Mouse (Mus musculus) hindbrain, postnatal 0 days (tissue): ENCODE measurements around the gene Gtf3c6. TPM values are rescaled to one million over a fixed set of nuclear protein-coding genes. Genes with fewer than 3 reads are reported as not detected.
A peak's percentile ranks its signal among the peaks of the same experiment; 100 is the strongest.

ENCODE experiments used
- ATAC-seq: fragments of 200-750 bp; cut with Nextera tagmentation; 2 replicates; pipeline ENCODE4 v1.8.0; 2017; ENCODE audit warnings: mild to moderate bottlenecking, moderate TSS enrichment, moderate library complexity
- DNase-seq: peaks from one replicate; pipeline ENCODE4 v3.0.0-alpha.2; 2015; ENCODE audit warnings: low spot score
- H3K27ac ChIP-seq: fragments of 300-500 bp; sonication (generic); 2 replicates; pipeline ENCODE4 v1.5.1; 2014; ENCODE audit warnings: mild to moderate bottlenecking
- H3K27me3 ChIP-seq: fragments of 300-500 bp; sonication (generic); 2 replicates; pipeline ENCODE4 v1.6.1; 2014; ENCODE audit warnings: low read length, mixed read lengths; ENCODE audit not compliant: insufficient read depth
- H3K36me3 ChIP-seq: fragments of 300-500 bp; sonication (generic); 2 replicates; pipeline ENCODE4 v1.6.1; 2014; ENCODE audit warnings: low read length, mixed read lengths; ENCODE audit not compliant: insufficient read depth
- H3K4me1 ChIP-seq: fragments of 300-500 bp; sonication (generic); 2 replicates; pipeline ENCODE4 v1.6.1; 2014; ENCODE audit warnings: antibody characterized with exemption, low read length, mixed read lengths; ENCODE audit not compliant: insufficient read depth
- H3K4me2 ChIP-seq: fragments of 300-500 bp; sonication (generic); 2 replicates; pipeline ENCODE4 v1.6.1; 2014; ENCODE audit warnings: low read depth, mild to moderate bottlenecking, low read length, moderate library complexity, mixed read lengths
- H3K4me3 ChIP-seq: fragments of 300-500 bp; sonication (generic); 2 replicates; pipeline ENCODE4 v1.5.1; 2014; ENCODE audit warnings: low read length
- H3K9ac ChIP-seq: fragments of 300-500 bp; sonication (generic); replicated peaks from 2 replicates; pipeline ENCODE4 v1.6.1; 2014; ENCODE audit warnings: mild to moderate bottlenecking, low read length, moderate library complexity, mixed read lengths
- H3K9me3 ChIP-seq: fragments of 300-500 bp; sonication (generic); 2 replicates; pipeline ENCODE4 v1.6.1; 2016; ENCODE audit warnings: low read length, mixed read lengths
- CTCF ChIP-seq: IDR thresholded peaks from 2 replicates; pipeline ENCODE4 v1.5.1; 2016; ENCODE audit warnings: antibody characterized with exemption, control low read depth, low read depth
- WGBS: fragments of 180-500 bp; shearing (Covaris S2); extraction: QIAGEN DNeasy Blood & Tissue Kit; methylation state at CpG from one replicate; pipeline ENCODE4 v1.1.7; 2014; 5-methylcytosine and 5-hydroxymethylcytosine counted together
- polyA plus RNA-seq: library from polyadenylated mRNA; unstranded; fragments of >200 nt; fragmentation: Nextera tagmentation; extraction: Ambion mirVana; gene quantifications from 2 replicates; pipeline ENCODE4 v1.2.1, GENCODE M21; 2015
- total RNA-seq: library from RNA; depleted of rRNA; stranded (reverse); fragments of >200 nt; gene quantifications from 2 replicates; pipeline ENCODE4 v1.2.3, GENCODE M21; 2014

Gene Gtf3c6
- total and polyA plus RNA-seq, 2 experiments from 2014 or later, result 26.8 to 59.4 TPM

DNA sequence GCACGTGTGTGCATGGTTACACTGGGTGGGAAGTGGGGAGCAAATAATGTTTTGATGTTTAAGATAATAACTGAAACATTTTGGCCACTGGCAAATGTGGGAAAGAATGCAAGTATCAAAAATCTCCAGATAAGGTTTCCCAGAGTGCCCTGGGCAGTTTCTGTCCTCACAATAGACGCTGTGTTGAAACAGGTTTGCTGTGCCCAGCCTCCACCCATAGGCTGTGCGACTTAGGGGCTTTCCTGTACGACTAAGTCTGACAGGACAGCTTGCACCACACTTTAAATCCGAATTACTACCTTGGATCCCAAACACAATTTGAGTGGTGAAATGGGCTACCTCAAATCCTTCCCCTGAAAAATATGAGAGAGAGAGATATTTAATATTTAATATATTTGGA lies 20.4 kb upstream of the Gtf3c6 start:
- H3K4me1 ChIP-seq, result no peaks in the 10 kb centered on the region
- no peaks in the 10 kb centered on the region for H3K36me3 ChIP-seq
- H3K27ac ChIP-seq, result no peak overlapping the region
- H3K9me3 ChIP-seq, result no peaks in the 10 kb centered on the region
- H3K27me3 ChIP-seq, result no peaks in the 10 kb centered on the region
- DNase-seq (no peak), ATAC-seq (no peak)
- TF ChIP-seq CTCF, result no peak
- 72% methylated on average over 5 of the region's 5 CpGs for WGBS
- no peak overlapping the region for H3K4me2 ChIP-seq
- H3K9ac ChIP-seq, result no peak overlapping the region
- no peak overlapping the region for H3K4me3 ChIP-seq

DNA sequence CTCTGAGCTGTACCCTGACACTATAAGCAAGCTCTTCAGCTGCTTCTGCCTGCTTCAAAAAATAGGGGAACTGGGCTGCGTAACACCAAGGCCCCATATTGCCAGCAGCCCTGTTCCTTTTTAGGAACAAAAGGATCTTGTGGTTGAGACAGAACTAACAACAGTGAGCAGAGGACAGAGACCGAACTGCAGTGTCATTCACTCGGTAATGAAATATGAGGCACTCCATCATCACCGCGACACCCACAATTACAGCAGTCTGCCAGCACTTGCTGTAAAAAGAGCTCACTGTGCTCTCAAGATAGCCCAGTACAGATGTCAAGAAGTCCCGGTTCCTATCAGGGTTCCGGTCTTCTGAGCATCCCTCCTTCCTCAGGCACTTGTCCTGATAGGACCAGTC lies 18.1 kb upstream of the Gtf3c6 start:
- Histone ChIP-seq H3K9ac (no peak overlapping the region), H3K27ac (no peak overlapping the region), H3K4me2 (no peak overlapping the region), H3K4me3 (no peak overlapping the region), H3K36me3 (no peaks in the 10 kb centered on the region), H3K9me3 (no peaks in the 10 kb centered on the region), H3K4me1 (no peaks in the 10 kb centered on the region), H3K27me3 (no peaks in the 10 kb centered on the region)
- WGBS, result 70% methylated on average over 7 of the region's 7 CpGs
- no peak for TF ChIP-seq CTCF
- no peak for DNase-seq
- no peak for ATAC-seq

DNA sequence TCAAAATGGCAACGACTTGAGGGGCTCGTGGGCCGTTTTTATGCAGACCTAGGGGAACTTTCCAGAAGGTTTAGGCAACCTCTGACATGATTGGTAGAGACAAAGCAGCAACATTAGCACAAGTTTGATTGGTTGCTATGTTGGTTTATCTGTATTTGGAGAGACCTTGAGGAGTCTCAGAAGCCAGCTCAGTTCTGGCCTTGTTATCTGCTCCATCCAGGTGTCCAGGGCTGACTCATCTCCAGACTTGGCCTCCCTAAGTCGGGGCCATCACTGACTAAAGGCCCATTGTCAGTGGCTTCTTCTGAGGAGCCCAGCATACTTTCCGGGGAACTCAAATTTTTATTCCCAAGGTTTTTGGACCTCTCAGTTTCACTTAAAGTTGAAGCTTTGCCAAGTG lies 16.0 kb upstream of the Gtf3c6 start:
- no peak overlapping the region for H3K9ac ChIP-seq
- no peaks in the 10 kb centered on the region for H3K4me1 ChIP-seq
- H3K27ac ChIP-seq, result no peak overlapping the region
- 82% methylated on average over 5 of the region's 5 CpGs for WGBS
- no peak for TF ChIP-seq CTCF
- H3K36me3 ChIP-seq, result no peaks in the 10 kb centered on the region
- H3K9me3 ChIP-seq, result no peaks in the 10 kb centered on the region
- DNase-seq, result no peak
- ATAC-seq, result no peak
- no peak overlapping the region for H3K4me2 ChIP-seq
- no peak overlapping the region for H3K4me3 ChIP-seq
- no peaks in the 10 kb centered on the region for H3K27me3 ChIP-seq

DNA sequence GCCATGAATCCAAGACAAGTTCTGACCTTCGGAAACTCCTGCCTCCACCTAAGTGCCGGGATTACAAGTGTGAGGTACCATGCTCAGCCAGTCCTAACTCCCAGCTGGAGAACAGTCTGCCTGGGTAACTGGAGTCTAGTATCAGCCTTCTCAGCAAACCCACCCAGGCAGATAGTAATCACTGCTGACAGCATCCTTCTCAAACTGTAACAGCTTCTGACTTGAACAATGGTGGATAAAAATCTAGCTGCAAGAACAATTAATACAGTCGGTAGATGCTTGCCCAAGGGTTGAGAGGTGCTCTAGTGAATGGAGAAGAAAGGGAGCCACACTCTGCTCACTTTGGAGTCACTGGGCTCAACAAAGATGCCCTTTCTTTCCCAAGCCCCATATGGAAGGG lies 13.3 kb upstream of the Gtf3c6 start:
- Histone ChIP-seq H3K27me3 (no peaks in the 10 kb centered on the region), H3K9ac (no peak overlapping the region), H3K27ac (no peak overlapping the region), H3K36me3 (no peaks in the 10 kb centered on the region), H3K4me1 (no peaks in the 10 kb centered on the region), H3K4me3 (no peak overlapping the region), H3K4me2 (no peak overlapping the region), H3K9me3 (no peaks in the 10 kb centered on the region)
- no peak for TF ChIP-seq CTCF
- WGBS, result 82% methylated on average over 3 of the region's 3 CpGs
- ATAC-seq (no peak), DNase-seq (no peak)

DNA sequence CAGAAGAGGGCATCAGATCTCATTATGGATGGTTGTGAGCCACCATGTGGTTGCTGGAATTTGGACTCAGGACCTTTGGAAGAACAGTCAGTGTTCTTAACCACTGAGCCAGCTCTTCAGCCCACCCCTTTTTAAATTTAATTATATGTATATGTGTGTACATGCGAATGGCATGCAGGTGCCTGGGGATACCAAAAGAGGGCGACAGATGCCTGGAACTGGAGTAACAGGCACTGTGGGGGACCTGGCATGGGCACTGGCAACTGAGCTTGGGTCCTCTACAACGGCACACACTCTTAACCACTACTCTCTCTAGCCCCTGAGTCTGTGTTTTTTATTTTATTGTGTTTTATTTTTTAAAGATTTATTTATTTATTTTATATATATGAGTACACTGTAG lies 7.0 kb upstream of the Gtf3c6 start:
- Histone ChIP-seq H3K36me3 (no peaks in the 10 kb centered on the region), H3K4me3 (no peak overlapping the region), H3K27me3 (no peaks in the 10 kb centered on the region), H3K27ac (no peak overlapping the region), H3K9ac (no peak overlapping the region), H3K4me2 (no peak overlapping the region), H3K4me1 (no peaks in the 10 kb centered on the region), H3K9me3 (no peaks in the 10 kb centered on the region)
- 84% methylated on average over 3 of the region's 3 CpGs for whole genome bisulfite sequencing
- no peak for ATAC-seq
- TF ChIP-seq CTCF, result 0 out of 2 replicates have a peak, but pooled peaks have one; percentile 6
- no peak for DNase-seq

- no peak overlapping the region for H3K4me3 ChIP-seq
- H3K4me1 ChIP-seq, result no peaks in the 10 kb centered on the region
- H3K9ac ChIP-seq, result no peak overlapping the region
- H3K36me3 ChIP-seq, result no peaks in the 10 kb centered on the region
- no peaks in the 10 kb centered on the region for H3K27me3 ChIP-seq
- no peaks in the 10 kb centered on the region for H3K9me3 ChIP-seq
- WGBS, result 70% methylated on average over 4 of the region's 4 CpGs
- peak; percentile 1 for DNase-seq
- no peak overlapping the region for H3K27ac ChIP-seq
- ATAC-seq, result no peak
- no peak for TF ChIP-seq CTCF
- no peak overlapping the region for H3K4me2 ChIP-seq
These were observed 5.8 kb upstream of the Gtf3c6 start for GRCm38 (mm10) chr10:40263691-40264090.

DNA sequence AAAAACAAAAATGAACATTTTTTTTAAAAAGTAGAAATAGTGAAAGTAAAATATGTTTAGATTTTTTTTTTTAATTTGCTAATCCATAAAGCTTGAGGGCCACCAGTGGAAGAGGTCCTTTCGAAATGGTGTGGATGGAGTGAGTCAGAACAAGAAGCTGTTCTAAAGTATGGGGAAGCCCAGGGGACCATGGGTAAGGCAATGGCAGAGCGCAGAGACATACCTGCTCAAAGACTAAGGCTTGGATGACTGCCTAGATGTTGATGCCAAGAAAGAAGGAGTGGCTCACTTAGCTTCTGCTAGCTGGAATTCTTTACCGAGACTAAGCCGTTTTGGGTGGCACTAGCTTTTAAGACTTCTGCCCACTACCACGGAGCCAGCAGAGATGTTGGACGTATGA lies 4.3 kb upstream of the Gtf3c6 start:
- H3K36me3 ChIP-seq, result no peaks in the 10 kb centered on the region
- H3K4me2 ChIP-seq, result no peak overlapping the region
- H3K4me3 ChIP-seq, result no peak overlapping the region
- H3K4me1 ChIP-seq, result no peaks in the 10 kb centered on the region
- no peak overlapping the region for H3K9ac ChIP-seq
- no peaks in the 10 kb centered on the region for H3K27me3 ChIP-seq
- DNase-seq (peak; percentile 0), ATAC-seq (no peak)
- WGBS, result 86% methylated on average over 6 of the region's 6 CpGs
- no peak overlapping the region for H3K27ac ChIP-seq
- TF ChIP-seq CTCF, result no peak
- no peaks in the 10 kb centered on the region for H3K9me3 ChIP-seq
